Mouse (Mus musculus) leukemia stem cell, adult 10-12 weeks (primary cell): ENCODE data around the gene Trim43c. TPM values are rescaled to one million over a fixed set of nuclear protein-coding genes. Genes with fewer than 3 reads are reported as not detected.

Source experiments
- polyA plus RNA-seq: library from polyadenylated mRNA; stranded (reverse); fragments of >175 nt; gene quantifications from 2 replicates; pipeline ENCODE4 v1.2.3, GENCODE M21; 2012; ENCODE audit warnings: low replicate concordance

The Trim43c gene
- not detected in 2 replicates for polyA plus RNA-seq

DNA sequence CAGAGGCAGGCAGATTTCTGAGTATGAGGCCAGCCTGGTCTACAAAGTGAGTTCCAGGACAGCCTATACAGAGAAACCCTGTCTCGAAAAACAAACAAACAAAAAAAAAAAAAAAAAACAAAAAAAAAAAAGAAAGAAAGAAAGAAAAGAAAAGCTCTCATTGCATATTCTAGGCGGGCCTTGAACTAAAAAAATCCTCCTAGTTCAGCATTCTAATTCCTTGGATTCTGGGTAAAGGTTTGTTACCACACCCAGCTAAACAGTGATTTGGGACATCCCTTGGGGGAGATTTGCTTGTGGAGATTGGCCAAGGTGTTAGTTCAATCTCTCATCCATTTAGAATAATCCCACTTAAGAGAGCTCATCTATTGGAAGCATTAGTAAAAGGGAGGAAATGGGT, at the start of gene Trim43c:
Trim43c (plus strand) TSS at position 301 of the 400 bp plus-strand sequence.

Other genes starting within 250 kb of the Trim43c start
- gene Mthfsl, start 118.9 kb upstream of the Trim43c start, polyA plus RNA-seq = 2.0 and 3.0 TPM in 2 replicates
- gene Bcl2a1d, start 107.2 kb upstream of the Trim43c start, polyA plus RNA-seq = 0.48 TPM in 1 of 2 replicates, not detected in the other
- not detected in 2 replicates for gene Bcl2a1a, start 117.7 kb downstream of the Trim43c start, polyA plus RNA-seq